8 mouse cellular contexts compared by ENCODE assay signal in the genomic region with DNA sequence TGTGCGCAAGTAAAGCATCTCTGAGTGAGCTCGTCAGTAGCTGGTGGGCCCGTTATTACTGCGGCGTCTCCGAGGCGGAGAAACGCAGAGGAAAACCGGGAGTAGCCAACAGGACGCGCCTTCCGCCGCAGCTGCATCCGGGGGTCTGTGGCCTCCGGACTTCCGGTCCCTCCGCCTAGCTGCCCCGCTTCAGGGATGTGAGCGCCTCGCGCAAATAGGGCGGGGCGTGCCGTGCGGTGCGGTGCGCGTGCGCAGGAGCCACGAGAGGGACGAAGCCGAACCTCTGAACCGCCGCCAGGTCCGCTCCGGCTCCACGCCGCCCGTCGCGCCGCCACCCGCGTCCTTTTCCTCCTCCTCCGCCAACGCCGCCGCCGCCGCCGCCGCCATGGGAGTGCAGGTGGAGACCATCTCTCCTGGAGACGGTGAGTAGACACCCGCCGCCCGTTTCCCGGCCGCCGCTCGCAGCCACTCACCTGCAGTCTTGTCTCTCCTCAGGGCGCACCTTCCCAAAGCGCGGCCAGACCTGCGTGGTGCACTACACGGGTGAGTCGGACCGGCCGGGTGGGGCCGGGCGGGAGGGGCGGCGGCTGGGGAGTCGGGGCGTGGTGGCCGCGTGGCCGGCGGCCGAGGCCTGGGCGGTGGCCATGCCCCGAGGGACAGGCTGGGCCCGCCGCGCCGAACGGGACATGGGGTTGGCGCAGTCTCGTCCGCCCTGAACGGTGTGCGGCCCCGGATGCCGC. TPM values are rescaled to one million over a fixed set of nuclear protein-coding genes. Genes with fewer than 3 reads are reported as not detected.
DNase-seq lines count a peak whose midpoint lies in the region; ATAC-seq and TF ChIP-seq lines count a peak whose summit lies in the region.

A gene (plus strand): TSS at position 161 of the 740 bp plus-strand sequence.

- peaks cover 23 to 38% of the 10 kb centered on the region in 2 experiments for H3K36me3 ChIP-seq in CH12.LX (replicated peaks in 1 of 2; ENCODE audit: control insufficient read depth in 1 of 2, insufficient read depth in 1 of 2, low read length in 1 of 2)
- H3K36me3 ChIP-seq in forebrain, embryonic 15.5 days, result peaks cover 15% of the 10 kb centered on the region

- H3K27me3 ChIP-seq in CH12.LX (replicated peaks), result no peaks in the 10 kb centered on the region
- H3K27me3 ChIP-seq in forebrain, embryonic 15.5 days, result no peaks in the 10 kb centered on the region

- peak within 1 kb of the TSS; percentile 97 for H3K9ac ChIP-seq in CH12.LX (ENCODE audit: insufficient read depth, low read depth)
- H3K9ac ChIP-seq in forebrain, embryonic 15.5 days (replicated peaks), result peak within 1 kb of the TSS; percentile 85

- TF ChIP-seq RAD21 in CH12.LX (IDR thresholded peaks at IDR 0.05; ENCODE audit: low read depth, low read length), result no peak

- peaks cover 28 to 49% of the 10 kb centered on the region in 2 experiments for H3K4me1 ChIP-seq in CH12.LX (ENCODE audit: control insufficient read depth in 1 of 2, insufficient read depth in 2 of 2)
- H3K4me1 ChIP-seq in forebrain, embryonic 15.5 days, result peaks cover 40% of the 10 kb centered on the region
- peaks cover 13% of the 10 kb centered on the region for H3K4me1 ChIP-seq in lung, adult 2 months (ENCODE audit: control insufficient read depth, insufficient read depth, low read length)

- peak; percentile 82 for TF ChIP-seq POLR2A in CH12.LX (IDR thresholded peaks at IDR 0.05; ENCODE audit: low read depth, low read length)
- TF ChIP-seq POLR2A in lung, adult 2 months (IDR thresholded peaks at IDR 0.05; ENCODE audit: borderline replicate concordance, extremely low read depth, low read depth, low read length), result peak; percentile 78; the same call in 1 of the 2 replicates

- in situ Hi-C loops in CH12.LX (cut with MboI; ENCODE audit: low pct_ligation_motif_present, low pct_unique_long_range_greater_than_20kb, low sequenced_read_pairs), result no loop called here

- DNase-seq in CH12.LX (ENCODE audit: extremely low read depth), result peak; percentile 92
- DNase-seq in c-Kit-positive CD71-positive TER-119-negative erythroid progenitor cells, embryonic 14.5 days (ENCODE audit: low read depth), result peak; percentile 80
- peak; percentile 97 for DNase-seq in heart, postnatal 25 days (ENCODE audit: low spot score)
- DNase-seq in layer of hippocampus, adult 18-20 months (ENCODE audit: low spot score in 2 of 2), result peak; percentile 95 to 97
- DNase-seq in lung, adult 2 months, result peak; percentile 97
- DNase-seq in thymus, adult 18-20 months, result peak; percentile 88 to 92

- TF ChIP-seq EP300 in CH12.LX (IDR thresholded peaks at IDR 0.05; ENCODE audit: low read length), result peak; percentile 30; the same call in 1 of the 2 replicates

- H3K79me2 ChIP-seq in CH12.LX (replicated peaks; ENCODE audit: control insufficient read depth, extremely low read depth, insufficient read depth, poor library complexity, severe bottlenecking), result peaks cover 53% of the 10 kb centered on the region

- H3K27ac ChIP-seq in CH12.LX (ENCODE audit: insufficient read depth, low read depth), result peak within 1 kb of the TSS; percentile 76
- H3K27ac ChIP-seq in forebrain, embryonic 15.5 days (replicated peaks), result peak within 1 kb of the TSS; percentile 83

- H3K4me2 ChIP-seq in CH12.LX (ENCODE audit: insufficient read depth, low read depth, poor library complexity, severe bottlenecking), result peak within 1 kb of the TSS; percentile 97
- H3K4me2 ChIP-seq in forebrain, embryonic 15.5 days (replicated peaks), result peak within 1 kb of the TSS; percentile 64

- peak within 1 kb of the TSS; percentile 89 to 100 (median 98) for H3K4me3 ChIP-seq in CH12.LX (replicated peaks in 1 of 3; ENCODE audit: low read depth in 2 of 3, low read length in 2 of 3, poor library complexity in 1 of 3)
- H3K4me3 ChIP-seq in forebrain, embryonic 15.5 days, result peak within 1 kb of the TSS; percentile 59
- peak within 1 kb of the TSS; percentile 84 for H3K4me3 ChIP-seq in lung, adult 2 months (replicated peaks; ENCODE audit: extremely low read depth, low read depth, low read length)

- intact Hi-C loops in heart, postnatal 25 days (cut with DNase I), result loop anchor here (2.0 to 5.0 kb wide), 2 partner anchors 35 to 48 kb away; a partner anchor contains a TSS

- ATAC-seq in forebrain, embryonic 15.5 days (replicated peaks), result peak; percentile 98
- peak; percentile 81 for ATAC-seq in neutrophil, adult 5-6 weeks (ENCODE audit: extremely low read depth, insufficient number of reproducible peaks, low FRiP score, poor library complexity, severe bottlenecking)

- no peak for TF ChIP-seq CTCF in CH12.LX (conservative IDR thresholded peaks at IDR 0.05 in 1 of 2, IDR thresholded peaks at IDR 0.05 in 1 of 2; ENCODE audit: low read depth in 2 of 2, low read length in 2 of 2)
- TF ChIP-seq CTCF in lung, adult 2 months (IDR thresholded peaks at IDR 0.05; ENCODE audit: insufficient read depth, low read length), result no peak

- dilution Hi-C loops in CH12.LX (cut with MboI; ENCODE audit: extremely low pct_ligation_motif_present, extremely low pct_unique_long_range_greater_than_20kb, low sequenced_read_pairs), result no loop called here

- under 1% methylated on average over 86 of the region's 93 CpGs for WGBS in forebrain, embryonic 15.5 days
- under 1% methylated on average over 88 of the region's 93 CpGs for whole genome bisulfite sequencing in lung, adult 2 months

- no peaks in the 10 kb centered on the region for H3K9me3 ChIP-seq in CH12.LX (replicated peaks; ENCODE audit: low read length)
- no peaks in the 10 kb centered on the region for H3K9me3 ChIP-seq in forebrain, embryonic 15.5 days

TF ChIP-seq in CH12.LX, 34 proteins besides CTCF, POLR2A, EP300 and RAD21:
- TF ChIP-seq TCF12 (IDR thresholded peaks at IDR 0.05; ENCODE audit: low read depth, low read length) (peak; percentile 94), SIN3A (IDR thresholded peaks at IDR 0.05; ENCODE audit: low read length) (peak; percentile 94), RCOR1 (conservative IDR thresholded peaks at IDR 0.05; ENCODE audit: low read depth, low read length) (peak; percentile 79), USF2 (conservative IDR thresholded peaks at IDR 0.05; ENCODE audit: low read depth, low read length) (no peak), TBP (conservative IDR thresholded peaks at IDR 0.05; ENCODE audit: low read depth, low read length) (peak; percentile 61; the same call in 1 of the 2 replicates), MXI1 (IDR thresholded peaks at IDR 0.05; ENCODE audit: low read depth, low read length) (peak; percentile 73), POLR2AphosphoS2 (IDR thresholded peaks at IDR 0.05; ENCODE audit: low read depth, low read length) (no peak), NELFE (IDR thresholded peaks at IDR 0.05; ENCODE audit: low read depth, low read length) (peak; percentile 84), USF1 (IDR thresholded peaks at IDR 0.05; ENCODE audit: low read depth, low read length) (no peak), ZMIZ1 (IDR thresholded peaks at IDR 0.05; ENCODE audit: low read depth, low read length) (peak; percentile 85), CHD1 (IDR thresholded peaks at IDR 0.05; ENCODE audit: low read depth, low read length) (no peak), MAFK (IDR thresholded peaks at IDR 0.05; ENCODE audit: insufficient replicate concordance, low read length) (no peak), NRF1 (IDR thresholded peaks at IDR 0.05; ENCODE audit: low read depth, low read length) (peak; percentile 98), ELF1 (IDR thresholded peaks at IDR 0.05; ENCODE audit: low read depth, low read length) (peak; percentile 88), ZC3H11A (IDR thresholded peaks at IDR 0.05; ENCODE audit: low read depth, low read length) (no peak), UBTF (IDR thresholded peaks at IDR 0.05; ENCODE audit: low read depth, low read length) (no peak), IRF4 (IDR thresholded peaks at IDR 0.05; ENCODE audit: low read depth, low read length) (peak; percentile 91), MYC (IDR thresholded peaks at IDR 0.05; ENCODE audit: low read depth, low read length) (peak; percentile 75), MAX (IDR thresholded peaks at IDR 0.05; ENCODE audit: low read length) (peak; percentile 84), JUN (IDR thresholded peaks at IDR 0.05; ENCODE audit: insufficient read depth, low read depth, low read length) (no peak), JUND (conservative IDR thresholded peaks at IDR 0.05; ENCODE audit: low read depth, low read length) (no peak), KAT2A (IDR thresholded peaks at IDR 0.05; ENCODE audit: insufficient replicate concordance, low read length) (peak; percentile 81; the same call in 1 of the 2 replicates), SMC3 (IDR thresholded peaks at IDR 0.05; ENCODE audit: low read depth, low read length) (no peak), ETS1 (conservative IDR thresholded peaks at IDR 0.05; ENCODE audit: low read depth, low read length) (peak; percentile 51), E2F4 (IDR thresholded peaks at IDR 0.05; ENCODE audit: insufficient replicate concordance, low read depth, low read length) (no peak), GABPA (IDR thresholded peaks at IDR 0.05; ENCODE audit: insufficient replicate concordance, low read depth, low read length) (no peak), ZNF384 (IDR thresholded peaks at IDR 0.05; ENCODE audit: low read depth, low read length) (no peak), HCFC1 (IDR thresholded peaks at IDR 0.05; ENCODE audit: low read depth, low read length) (peak; percentile 83), ZKSCAN1 (IDR thresholded peaks at IDR 0.05; ENCODE audit: borderline replicate concordance, low read depth, low read length) (no peak), CHD2 (IDR thresholded peaks at IDR 0.05; ENCODE audit: low read length) (0 out of 2 replicates have a peak, but pooled peaks have one; percentile 27), MEF2A (IDR thresholded peaks at IDR 0.05; ENCODE audit: borderline replicate concordance, low read depth, low read length) (peak; percentile 80), MAZ (IDR thresholded peaks at IDR 0.05; ENCODE audit: low read depth, low read length) (peak; percentile 98), PAX5 (IDR thresholded peaks at IDR 0.05; ENCODE audit: low read length) (no peak), BHLHE40 (IDR thresholded peaks at IDR 0.05; ENCODE audit: low read depth, low read length) (peak; percentile 71)

RNA-seq across cellular contexts. Expression of the gene that starts here (rescaled TPM):
- 48.3 and 64.5 TPM in 2 replicates for total RNA-seq in CH12.LX (2012; rRNA removed)
- 71.1 and 76.5 TPM in 2 replicates for total RNA-seq in CH12.LX (2014; rRNA removed)
- 369 and 388 TPM in 2 replicates for polyA plus RNA-seq in CH12.LX (2012; ENCODE audit: insufficient read length, low read depth)
- polyA plus RNA-seq in forebrain, embryonic 15.5 days (2015; fragmentation: Nextera tagmentation; extraction: Ambion mirVana), result 587 and 591 TPM in 2 replicates
- 100 to 1,000 TPM; 240 to 249 TPM for total RNA-seq in heart, postnatal 25 days (2021)
- 100 to 1,000 TPM; 972 to 973 TPM for total RNA-seq in layer of hippocampus, adult 18-20 months (2021)
- 129 and 214 TPM in 2 replicates for polyA plus RNA-seq in lung, adult 2 months (2012; rRNA removed)
- 12.9 and 15.8 TPM in 2 replicates for total RNA-seq in neutrophil, adult 5-6 weeks (2017)

Comparison
In these comparisons a context has a peak if more than half of its experiments do, and no peak if none do; other contexts are left out.
1. Peak in every context shown above with its lines: DNase-seq, ATAC-seq, H3K4me3 ChIP-seq and H3K27ac ChIP-seq.